Mouse (Mus musculus) urinary bladder, adult 2 months (tissue): ENCODE data around the gene Prpf8. TPM values are rescaled to one million over a fixed set of nuclear protein-coding genes. Genes with fewer than 3 reads are reported as not detected.
A peak's percentile ranks its signal among the peaks of the same experiment; 100 is the strongest.
"Not testable (repeated sequence)": the region's sequence is repeated elsewhere in the genome, so short reads cannot be mapped to it uniquely, and the experiment has no call there.

ENCODE experiments used
- DNase-seq: peaks from one replicate; pipeline ENCODE4 v3.0.0; 2022; ENCODE audit warnings: low spot score
- polyA plus RNA-seq: library from polyadenylated mRNA; depleted of rRNA; stranded (reverse); fragments of >200 nt; gene quantifications from 2 replicates; pipeline ENCODE4 v1.2.3, GENCODE M21; 2012; rRNA removed

The Prpf8 gene
- polyA plus RNA-seq: 75.7 and 79.3 TPM in 2 replicates

DNA sequence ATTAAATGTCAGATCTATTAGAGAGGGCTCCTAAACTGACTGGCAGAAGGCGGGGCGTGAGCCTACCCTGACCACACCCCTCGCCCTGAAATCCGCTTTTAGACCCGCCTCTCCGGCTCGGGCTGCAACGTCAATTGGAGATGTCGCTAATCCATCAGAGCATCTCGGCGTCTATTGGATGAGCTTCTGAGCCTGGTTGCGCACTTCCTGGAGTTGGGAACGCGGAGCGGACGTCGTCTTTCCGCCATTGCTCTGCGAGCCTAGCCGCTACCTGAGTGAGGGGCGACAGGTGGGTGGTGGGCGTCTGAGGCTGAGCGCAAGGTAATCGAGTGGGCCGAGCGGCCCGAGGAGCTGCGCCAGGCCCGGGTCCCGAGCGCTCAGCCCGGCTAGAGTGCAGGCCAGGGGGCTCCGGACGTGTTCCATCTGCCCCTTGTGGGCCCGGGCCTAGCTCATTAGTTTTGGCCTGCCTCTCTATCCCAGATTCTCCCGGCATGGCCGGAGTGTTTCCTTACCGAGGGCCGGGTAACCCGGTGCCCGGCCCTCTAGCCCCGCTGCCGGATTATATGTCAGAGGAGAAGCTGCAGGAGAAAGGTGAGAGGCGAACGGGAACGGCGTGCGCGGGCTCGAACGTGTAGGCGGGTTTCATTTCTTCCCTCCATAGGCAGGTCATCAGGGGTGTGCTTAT, at the start of gene Prpf8:
Gene Prpf8, plus strand, starts transcription at position 216 of the 685 bp plus-strand sequence.
- DNase-seq: peak; percentile 90

DNA sequence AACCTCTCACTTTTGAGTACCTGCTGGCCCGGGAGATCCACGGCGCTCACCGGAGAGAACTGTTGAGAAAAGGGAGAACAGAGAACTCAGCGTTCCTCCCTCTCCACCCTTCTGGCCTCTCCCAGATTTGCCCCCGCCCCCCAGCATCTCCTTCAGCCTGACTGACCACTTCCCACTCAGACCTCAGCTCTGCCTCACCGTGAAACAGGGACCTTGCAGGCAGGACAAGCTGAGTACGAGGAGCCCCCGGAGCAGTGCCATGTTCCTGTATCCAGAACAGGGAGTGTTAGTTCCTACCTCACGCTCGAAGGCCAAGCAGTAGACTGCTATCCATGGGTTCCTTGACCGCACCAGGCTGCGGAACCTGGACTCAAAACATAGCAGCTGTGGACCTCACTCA, 48.4 kb upstream of the Prpf8 start:
- no peak for DNase-seq

DNA sequence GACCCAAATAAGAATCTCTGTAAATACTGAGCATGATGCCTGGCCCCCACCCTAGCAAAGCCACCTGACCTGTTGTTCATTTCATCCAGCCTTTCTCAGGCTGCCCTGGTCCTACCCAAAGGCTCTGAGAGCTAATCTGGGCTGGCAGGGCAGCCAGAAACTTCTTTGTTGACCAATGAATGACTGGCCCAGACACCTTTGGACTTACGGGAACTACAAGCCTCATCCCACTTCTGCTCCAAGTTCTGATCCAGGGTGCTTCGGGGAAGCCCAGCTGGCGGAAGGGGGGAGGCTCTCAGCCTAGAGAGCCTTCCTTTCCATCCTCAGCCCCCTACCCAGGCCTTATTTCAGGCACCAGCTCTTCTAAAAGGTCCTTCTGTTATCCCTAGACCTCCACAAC, 47.8 kb upstream of the Prpf8 start:
- no peak for DNase-seq

DNA sequence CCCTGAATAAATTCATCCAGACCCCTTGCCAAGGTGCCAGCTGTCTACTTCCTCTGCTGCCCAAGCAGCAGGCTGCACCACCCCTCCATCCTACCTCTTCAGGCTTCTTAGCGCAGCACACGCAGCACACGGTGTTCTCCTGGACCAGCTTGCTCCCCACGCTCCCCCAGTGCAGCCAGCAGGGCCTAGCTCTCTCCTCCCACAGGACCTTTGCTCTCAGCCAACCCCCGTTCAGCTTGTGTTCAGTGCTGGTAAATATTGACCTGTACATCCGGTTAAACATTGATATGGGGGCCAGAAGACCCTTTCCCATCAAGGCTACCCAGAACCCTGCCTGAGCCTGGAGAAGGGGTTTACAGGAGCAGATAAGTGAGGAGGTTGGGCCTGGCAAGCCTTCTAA, 47.3 kb upstream of the Prpf8 start, which contains the start of gene Serpinf2:
Gene Serpinf2, minus strand, starts transcription at position 229 of the 400 bp plus-strand sequence.
- no peak for DNase-seq

DNA sequence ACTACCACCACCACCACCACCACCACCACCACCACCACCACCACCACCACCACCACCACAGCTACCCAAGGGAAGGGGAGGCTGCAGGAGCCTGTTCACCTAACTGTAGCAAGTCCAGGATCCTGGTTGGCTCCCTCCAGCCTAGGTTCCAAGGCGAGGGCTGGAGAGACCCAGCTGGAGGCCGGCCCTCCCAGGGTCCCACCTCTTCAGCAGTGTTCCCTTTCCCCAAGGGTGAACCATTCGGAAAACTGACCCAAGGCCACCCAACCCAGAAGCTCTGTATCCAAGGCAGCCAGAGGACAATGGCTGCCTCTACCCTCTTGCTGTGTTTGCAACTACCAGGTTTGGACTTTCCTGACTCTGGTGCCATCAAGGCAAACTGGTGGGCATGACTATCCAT, 46.7 kb upstream of the Prpf8 start:
- no peak for DNase-seq

DNA sequence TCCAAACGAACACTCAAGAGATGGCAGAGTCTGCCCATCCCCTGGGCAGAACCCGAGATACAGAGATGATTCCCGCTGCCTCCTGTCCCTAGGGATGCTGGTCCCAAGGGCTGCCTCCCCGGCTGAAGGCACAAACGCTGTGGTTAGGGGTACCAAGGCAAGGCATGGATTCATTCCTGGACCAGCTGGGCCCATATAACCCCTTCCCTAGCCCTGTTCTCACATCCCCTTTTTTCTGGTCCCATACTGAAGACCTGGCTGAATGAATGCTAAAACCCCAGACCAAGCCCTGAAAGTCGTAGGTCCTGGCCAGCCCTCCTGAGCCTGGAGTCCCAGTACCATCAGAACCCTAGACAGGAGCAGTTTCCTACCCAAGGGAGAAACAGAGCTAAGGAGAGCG, 45.6 kb upstream of the Prpf8 start:
- DNase-seq: no peak

DNA sequence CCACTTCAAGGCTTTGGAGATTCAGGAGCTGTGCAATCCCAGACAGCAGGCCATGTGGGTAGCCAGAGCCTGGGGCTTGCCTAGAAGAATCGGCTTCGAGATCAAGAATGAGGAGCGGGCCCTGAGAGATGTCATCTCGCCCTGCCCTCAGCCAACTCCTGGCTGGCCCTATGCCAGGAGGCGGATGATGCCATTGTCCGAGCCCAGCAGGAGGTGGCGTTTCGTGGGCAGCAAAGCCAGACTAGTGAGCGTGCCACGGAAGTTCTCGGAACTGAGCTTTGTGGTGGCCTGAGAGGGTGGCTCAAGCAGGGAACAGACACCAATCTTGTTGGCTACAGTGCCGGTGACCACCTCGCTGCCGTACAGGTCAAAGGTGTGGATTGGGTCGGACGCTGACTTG, 45.0 kb upstream of the Prpf8 start:
- DNase-seq: no peak

DNA sequence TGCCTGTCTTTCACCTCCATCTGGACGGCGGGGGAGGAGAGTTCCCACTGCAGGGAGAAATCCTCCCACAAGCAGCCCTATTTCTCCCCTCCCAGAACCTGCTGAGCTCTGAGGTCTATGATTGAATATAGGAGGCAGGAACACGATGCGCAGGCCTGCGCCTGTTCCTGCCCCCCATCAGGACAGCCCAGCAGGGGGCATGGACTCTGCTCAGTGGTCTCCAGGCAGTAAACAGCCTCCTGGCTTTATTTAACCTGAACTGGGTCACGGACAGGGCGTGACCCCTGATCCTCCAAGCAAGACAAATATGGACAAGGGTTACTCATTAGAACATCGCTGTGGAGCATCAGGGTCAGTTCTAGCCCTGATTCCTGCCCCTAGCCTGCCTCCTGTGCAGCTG, 42.9 kb upstream of the Prpf8 start:
- no peak for DNase-seq

DNA sequence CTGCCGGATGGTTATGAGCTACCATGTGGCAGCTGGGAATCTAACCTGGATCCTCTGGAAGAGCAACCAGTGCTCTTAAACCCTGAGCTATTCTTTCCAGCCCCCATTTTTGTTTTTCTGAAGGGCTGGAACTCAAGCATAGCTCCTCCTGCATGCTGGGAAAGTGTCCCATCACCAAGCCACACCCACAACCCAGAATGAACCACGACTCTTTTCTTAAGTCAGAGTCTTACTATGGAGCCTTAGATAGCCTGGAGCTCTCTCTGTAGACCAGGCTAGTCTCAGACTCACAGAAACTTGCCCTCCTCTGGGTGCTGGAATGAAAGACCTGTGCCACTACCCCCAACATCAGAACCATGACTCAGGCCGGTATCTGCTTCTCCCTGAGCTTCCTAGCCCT, 38.0 kb upstream of the Prpf8 start:
- no peak for DNase-seq

DNA sequence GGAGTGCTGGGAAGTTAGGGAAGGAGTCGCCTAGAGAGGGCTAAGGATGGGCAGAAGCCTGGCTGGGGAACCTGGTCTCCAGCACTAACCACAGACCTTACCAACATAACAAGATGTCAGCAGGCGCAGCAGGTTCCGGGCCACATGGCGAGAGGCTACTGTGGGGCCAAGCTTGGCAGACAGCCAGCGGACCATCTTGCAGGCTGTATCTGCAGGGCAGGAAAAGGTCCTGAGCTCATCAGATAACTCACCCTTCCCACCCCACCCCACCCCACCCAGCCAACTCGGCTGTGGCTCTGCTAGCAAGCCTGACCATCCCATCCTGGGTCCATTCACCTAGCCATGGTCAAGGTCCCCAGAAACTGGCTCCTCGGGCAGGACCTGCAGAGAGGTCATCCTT, 36.9 kb upstream of the Prpf8 start:
- DNase-seq: no peak

DNA sequence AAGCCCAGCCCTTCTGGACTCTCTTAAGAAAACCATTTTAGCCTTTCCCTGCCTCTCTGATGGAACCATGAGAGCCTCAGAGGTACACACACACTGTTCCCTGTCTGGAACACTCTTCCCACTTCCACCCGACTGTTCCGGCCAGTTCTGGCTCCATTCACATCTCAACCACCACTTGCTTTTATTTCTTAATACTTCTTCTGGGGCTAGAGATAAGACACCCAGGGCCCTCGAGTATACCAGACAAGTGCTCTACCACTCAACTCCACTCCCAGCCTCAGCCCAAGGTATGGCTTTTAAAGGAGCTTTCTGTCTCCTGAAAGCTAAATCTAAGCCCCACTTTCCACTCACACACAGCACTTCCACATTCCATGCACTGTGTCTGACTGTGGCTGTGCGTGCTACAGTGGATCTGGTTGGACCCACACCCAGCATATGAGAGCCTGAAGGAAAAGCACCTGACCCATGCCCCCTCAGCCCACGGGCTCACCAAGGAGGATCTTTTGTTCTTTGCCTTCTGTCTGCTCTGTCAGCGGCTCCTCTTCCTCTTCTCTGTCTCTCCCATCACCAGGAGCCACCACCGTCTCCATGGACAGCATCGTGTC, 36.2 kb upstream of the Prpf8 start:
- no peak for DNase-seq

DNA sequence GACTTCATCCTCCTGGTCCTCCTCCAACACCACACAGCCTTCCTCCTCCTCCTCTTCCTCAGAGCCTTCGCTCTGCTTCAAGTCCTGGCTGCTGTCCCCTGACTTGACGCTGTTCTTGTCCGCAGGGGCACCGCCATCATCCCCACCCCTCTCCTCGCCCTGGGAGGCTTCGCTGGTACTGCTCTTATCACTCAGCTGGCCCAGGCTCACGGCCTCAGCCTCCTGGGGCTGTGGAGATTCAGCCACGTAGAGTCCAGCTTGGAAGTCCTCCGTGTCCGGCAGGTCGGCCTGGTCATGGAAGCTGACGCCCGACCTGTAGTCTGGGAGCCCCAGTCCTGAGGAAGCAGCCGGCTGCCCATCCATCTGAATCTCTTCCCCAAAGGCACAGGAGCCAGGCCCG, 35.7 kb upstream of the Prpf8 start:
- DNase-seq: no peak

DNA sequence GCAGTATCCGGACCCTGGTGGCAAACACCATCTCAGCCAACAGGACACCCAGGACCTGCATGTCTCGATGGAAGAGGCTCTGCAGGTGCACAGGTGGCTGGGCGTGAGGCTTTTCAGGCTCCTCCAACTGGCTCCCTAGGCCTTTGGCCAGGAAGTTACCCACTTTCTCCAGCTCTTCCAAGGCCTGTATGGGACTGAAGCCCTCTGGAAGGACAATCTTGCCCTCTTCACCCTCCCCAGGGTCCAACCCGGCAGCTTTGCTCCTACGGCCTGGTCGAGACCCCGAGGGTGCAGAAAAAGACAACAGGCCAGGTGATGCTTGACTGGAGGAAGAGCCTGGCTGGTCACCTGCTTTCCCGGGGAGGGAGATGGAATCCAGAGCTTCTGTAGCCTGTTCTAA, 34.5 kb upstream of the Prpf8 start:
- no peak for DNase-seq

DNA sequence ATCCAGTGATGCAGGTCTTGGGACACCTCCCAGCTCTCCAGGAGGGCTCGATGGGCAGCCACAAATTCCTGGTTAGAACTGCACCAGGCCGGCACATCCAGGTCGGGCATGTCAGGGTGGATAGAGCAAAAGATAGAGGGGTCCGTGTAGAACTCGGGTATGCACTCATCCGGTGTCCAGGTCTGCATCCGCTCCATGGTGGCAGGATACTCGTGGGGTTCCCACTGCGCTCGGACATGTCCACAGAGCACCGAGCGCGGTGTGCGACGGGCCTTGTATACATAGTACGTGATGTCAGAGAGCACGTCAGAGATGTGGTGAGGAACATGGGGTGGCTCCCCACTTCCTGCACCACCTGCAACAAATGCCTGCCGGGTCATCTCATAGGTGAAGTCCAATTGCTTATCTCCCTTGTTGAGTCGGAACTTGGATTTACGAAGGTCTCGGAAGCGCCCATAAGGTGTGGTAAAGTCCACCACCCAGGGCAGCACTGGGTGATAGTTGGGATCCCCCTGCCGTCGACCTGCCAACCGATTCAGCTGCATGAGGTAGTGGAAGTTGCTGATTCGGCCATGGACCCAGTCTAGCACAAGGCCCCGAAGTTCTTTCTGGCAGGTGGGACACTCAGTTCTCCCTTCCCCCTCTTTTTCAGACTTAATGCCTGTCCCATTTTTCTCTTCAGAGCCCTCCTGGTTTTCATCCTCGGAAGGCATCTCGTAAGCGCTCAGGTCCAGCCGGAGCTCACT, 33.6 kb upstream of the Prpf8 start:
- no peak for DNase-seq

DNA sequence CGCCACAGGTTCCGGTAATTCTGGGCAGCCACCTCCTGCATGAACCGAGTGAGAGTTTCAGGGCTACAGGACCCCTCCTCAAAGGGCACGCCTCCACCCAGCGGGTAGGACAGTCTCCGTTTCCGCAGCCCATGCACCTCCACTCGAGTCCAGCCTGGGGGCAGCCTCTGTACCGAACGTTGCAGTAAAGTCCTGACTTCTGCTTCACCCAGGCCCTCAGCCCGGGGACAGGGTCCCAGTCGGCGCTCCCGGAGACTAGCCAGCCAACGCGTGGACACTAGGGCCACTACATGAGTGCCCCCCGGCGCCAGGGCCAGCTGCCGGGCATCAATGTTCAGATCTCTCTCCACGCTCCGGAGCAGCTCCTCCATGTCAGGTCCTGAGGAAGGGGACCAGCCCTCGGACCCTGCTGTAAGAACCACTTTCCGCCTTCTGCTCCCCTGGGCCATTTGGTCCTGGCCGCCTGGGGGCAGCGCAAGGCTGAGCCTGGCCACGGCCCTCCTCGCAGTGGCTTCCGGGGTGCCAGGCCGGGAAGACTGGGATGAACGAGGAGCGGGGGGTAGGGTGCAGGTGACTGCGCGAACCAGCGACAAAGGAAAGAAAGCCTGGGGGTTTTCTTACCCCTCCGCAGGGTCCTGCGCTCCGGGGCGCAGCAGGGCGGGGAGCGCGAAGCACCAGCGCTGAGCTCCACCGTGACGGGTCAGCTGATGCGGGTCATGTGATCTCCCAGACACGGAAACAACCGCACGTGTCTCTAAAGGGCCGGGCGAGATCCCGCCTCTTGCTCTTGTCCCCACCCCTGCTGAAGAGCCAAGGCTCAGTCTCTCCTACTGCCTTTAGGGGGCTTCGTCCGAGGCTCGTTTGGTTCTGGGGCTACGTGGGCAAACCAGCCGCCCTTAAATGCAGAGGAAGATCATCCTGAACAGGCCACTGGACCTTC, 32.4 kb upstream of the Prpf8 start, which contains the start of gene Wdr81:
Gene Wdr81, minus strand, starts transcription at position 727 of the 940 bp plus-strand sequence.
- peak; percentile 80 for DNase-seq

DNA sequence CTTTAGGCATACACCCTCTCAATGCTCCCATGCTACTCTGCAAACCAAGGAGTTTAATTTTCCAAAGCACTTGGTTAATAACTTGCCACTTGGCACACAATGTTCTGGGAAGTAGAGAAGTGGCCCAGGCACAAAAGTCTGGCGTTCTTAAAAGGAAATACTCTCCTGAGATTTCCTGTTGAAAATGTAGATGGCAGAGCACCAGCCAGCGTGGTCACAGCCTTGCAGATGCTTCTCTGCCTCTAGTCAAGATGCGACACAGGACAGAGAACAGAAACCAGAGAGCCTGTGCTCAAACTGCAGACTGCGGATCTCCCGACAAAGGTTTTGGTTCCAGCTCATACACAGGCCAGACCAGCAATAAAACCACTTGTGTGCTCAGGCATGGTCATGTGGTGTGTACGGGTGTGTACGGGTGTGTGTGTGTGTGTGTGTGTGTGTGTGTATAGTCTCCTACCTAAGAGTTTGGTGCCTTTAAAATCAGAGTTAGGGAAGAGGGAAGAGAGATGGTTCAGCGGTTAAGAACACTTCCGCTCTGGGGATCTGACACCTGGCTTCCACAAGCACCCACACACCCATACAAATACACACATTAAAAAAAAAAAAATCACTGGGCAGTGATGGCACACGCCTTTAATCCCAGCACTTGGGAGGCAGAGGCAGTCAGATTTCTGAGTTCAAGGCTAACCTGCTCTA, 31.4 kb upstream of the Prpf8 start:
- DNase-seq: no peak

DNA sequence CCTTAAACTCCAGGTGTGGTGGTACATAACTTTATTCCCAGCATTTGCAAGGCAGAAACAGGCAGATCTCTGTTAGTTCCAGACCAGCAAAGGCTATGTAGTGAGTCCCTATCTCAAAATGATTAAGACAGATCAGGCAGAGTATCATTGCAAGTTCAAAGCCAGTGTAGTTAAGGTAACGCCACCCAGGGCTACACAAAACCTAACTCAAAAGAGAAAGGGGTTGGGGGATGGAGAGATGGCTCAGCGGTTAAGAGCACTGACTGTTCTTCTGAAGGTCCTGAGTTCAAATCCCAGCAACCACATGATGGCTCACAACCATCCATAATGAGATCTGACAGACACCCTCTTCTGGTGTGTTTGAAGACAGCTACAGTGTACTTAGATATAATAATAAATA, 30.6 kb upstream of the Prpf8 start:
- not testable (repeated sequence) for DNase-seq

DNA sequence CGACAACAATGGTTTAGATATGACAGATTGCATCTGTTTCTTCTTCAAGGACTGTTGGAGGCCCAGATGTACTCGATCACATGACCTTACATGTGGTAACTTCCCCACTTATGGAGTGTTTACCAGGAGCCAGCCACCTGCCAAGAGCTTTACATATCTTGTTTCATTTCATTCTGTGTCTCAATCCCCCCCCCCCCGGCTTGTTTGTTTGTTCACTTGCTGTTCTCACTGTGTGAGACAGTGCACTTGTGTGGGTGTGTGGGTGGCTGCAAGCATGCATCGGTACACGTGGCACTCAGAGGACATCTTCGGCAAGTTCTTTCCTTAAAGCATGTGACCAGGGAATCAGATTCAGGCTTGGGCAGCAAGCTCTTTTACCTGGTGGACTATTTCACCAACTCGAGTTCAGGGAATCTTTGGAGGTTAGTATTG, 30.2 kb upstream of the Prpf8 start:
- no peak for DNase-seq

DNA sequence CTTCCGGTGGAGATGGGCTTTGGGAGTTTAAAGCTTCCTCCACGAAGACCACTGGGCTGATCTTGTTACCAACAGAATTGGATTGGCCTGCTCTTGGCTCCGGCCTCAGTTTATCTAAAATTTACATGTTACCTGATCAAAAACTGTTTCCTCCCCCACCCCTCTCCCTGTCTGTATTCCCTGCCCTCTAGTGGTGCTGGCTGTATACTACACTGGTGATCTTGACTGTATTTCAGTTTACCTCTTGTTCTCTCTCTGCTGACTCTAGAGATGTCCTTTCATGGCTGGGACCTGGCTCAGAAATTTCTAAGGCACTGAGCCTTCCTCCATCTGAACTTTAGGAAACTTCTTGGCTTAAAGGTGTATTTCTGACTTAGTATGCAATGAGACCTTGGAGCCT, 28.4 kb upstream of the Prpf8 start:
- DNase-seq: no peak

DNA sequence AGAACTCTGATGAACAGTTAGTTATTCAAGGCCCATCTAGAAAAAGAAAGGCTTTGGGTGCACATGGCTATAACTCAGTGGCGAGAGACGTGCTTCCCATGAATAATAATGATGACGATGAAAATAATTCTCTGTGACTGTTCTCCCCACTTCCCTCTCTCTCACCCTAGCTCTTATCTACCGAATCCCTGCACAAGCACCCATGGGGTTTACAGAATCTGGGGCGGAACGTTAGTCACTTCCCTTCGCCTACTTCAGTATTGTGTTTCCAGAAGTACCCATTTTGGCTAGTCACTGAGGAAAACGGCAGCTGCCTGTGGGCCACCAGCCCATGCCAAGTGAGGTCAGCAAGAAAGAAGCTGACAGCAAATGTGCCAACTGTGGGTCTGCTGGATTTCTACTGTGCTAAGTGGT, 28.0 kb upstream of the Prpf8 start:
- no peak for DNase-seq

DNA sequence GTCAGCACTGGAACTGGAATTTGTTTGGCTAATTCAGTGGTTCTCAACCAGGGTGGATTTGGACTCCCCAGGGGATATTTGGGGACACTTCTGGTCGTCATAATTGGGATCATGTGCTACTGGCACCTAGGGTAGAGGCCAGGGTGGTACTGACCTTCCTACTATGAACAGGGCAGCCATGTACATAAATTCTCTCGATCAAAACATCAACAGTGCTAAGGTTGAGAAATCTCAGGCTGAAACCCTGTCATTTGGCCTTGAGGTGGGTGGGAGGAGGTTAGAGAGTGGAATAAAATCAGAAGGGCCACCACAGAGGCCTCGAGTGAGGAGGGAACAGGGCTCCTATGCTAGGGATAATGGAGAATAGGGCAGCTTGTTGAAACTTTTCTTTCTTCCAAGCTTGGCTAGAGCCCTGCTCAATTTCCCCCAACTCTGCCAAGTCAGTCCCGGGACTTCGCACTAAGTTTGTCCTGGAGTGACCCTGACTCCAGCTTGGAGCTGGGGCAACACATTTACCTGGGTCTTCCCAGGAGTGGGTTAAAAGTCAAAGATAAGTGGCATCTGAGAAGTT, 27.4 kb upstream of the Prpf8 start:
- DNase-seq: no peak
